Mouse (Mus musculus): ENCODE data around the gene Chchd4. TPM values are rescaled to one million over a fixed set of nuclear protein-coding genes. Genes with fewer than 3 reads are reported as not detected.

The Chchd4 gene
- total and polyA plus RNA-seq, 3 experiments = 8.7 to 17.0 (median 15.3) TPM

- peak in 1 of 2 experiments; percentile 51 for DNase-seq
Observed at GRCm38 (mm10) chr6:91486736-91487453, 13.5 kb upstream of the Chchd4 start.

GRCm38 (mm10) chr6:91483371-91483770 is 10.0 kb upstream of the Chchd4 start:
- intact Hi-C loops (cut with DNase I) = no loop called here
- Histone ChIP-seq H3K4me1 (ENCODE audit: control insufficient read depth, insufficient read depth, low read length) (no peaks in the 10 kb centered on the region; the same call in 1 of the 2 replicates), H3K79me2 (replicated peaks; ENCODE audit: control insufficient read depth, insufficient read depth, low read length) (no peaks in the 10 kb centered on the region), H3K27ac (peak overlapping the region; percentile 26), H3K9ac (ENCODE audit: low read depth, low read length) (no peak overlapping the region), H3K36me3 (ENCODE audit: control insufficient read depth, insufficient read depth, low read length) (no peaks in the 10 kb centered on the region), H3K27me3 (ENCODE audit: control insufficient read depth, insufficient read depth, low read length) (no peaks in the 10 kb centered on the region), H3K4me3 (no peak overlapping the region)
- peak in 1 of 2 experiments; percentile 31 for DNase-seq
- 0 out of 2 replicates have a peak, but pooled peaks have one; percentile 16 for TF ChIP-seq EP300 (IDR thresholded peaks at IDR 0.05; ENCODE audit: insufficient read depth, low read depth, low read length)
- TF ChIP-seq CTCF (IDR thresholded peaks at IDR 0.05) = no peak
- no peak for TF ChIP-seq POLR2A (IDR thresholded peaks at IDR 0.05; ENCODE audit: insufficient read depth, low read depth, low read length)
- WGBS = 44% methylated on average over 2 of the region's 2 CpGs

More at GRCm38 (mm10) chr6:91486736-91487453, 13.5 kb upstream of the Chchd4 start:
- 73% methylated on average over 15 of the region's 15 CpGs for WGBS
- no peak overlapping the region for H3K9ac ChIP-seq (ENCODE audit: low read depth, low read length)
- intact Hi-C loops (cut with DNase I) = no loop called here
- TF ChIP-seq CTCF (IDR thresholded peaks at IDR 0.05) = no peak
- TF ChIP-seq POLR2A (IDR thresholded peaks at IDR 0.05; ENCODE audit: insufficient read depth, low read depth, low read length) = no peak
- TF ChIP-seq EP300 (IDR thresholded peaks at IDR 0.05; ENCODE audit: insufficient read depth, low read depth, low read length) = no peak
- no peak overlapping the region for H3K4me3 ChIP-seq
- peaks cover 4% of the 10 kb centered on the region for H3K4me1 ChIP-seq (ENCODE audit: control insufficient read depth, insufficient read depth, low read length)
- no peaks in the 10 kb centered on the region for H3K27me3 ChIP-seq (ENCODE audit: control insufficient read depth, insufficient read depth, low read length)
- H3K79me2 ChIP-seq (replicated peaks; ENCODE audit: control insufficient read depth, insufficient read depth, low read length) = no peaks in the 10 kb centered on the region
- H3K27ac ChIP-seq = peak overlapping the region; percentile 26; the same call in 1 of the 2 replicates
- H3K36me3 ChIP-seq (ENCODE audit: control insufficient read depth, insufficient read depth, low read length) = no peaks in the 10 kb centered on the region; the same call in 1 of the 2 replicates

- no peaks in the 10 kb centered on the region for H3K36me3 ChIP-seq (ENCODE audit: control insufficient read depth, insufficient read depth, low read length)
- H3K4me3 ChIP-seq = no peak overlapping the region
- no peak for DNase-seq
- H3K27me3 ChIP-seq (ENCODE audit: control insufficient read depth, insufficient read depth, low read length) = no peaks in the 10 kb centered on the region
- H3K9ac ChIP-seq (ENCODE audit: low read depth, low read length) = no peak overlapping the region
- WGBS = 86% methylated on average over 2 of the region's 2 CpGs
- peaks cover 2% of the 10 kb centered on the region; the same call in 1 of the 2 replicates for H3K4me1 ChIP-seq (ENCODE audit: control insufficient read depth, insufficient read depth, low read length)
- intact Hi-C loops (cut with DNase I) = no loop called here
- no peaks in the 10 kb centered on the region for H3K79me2 ChIP-seq (replicated peaks; ENCODE audit: control insufficient read depth, insufficient read depth, low read length)
- no peak overlapping the region for H3K27ac ChIP-seq
- TF ChIP-seq CTCF (IDR thresholded peaks at IDR 0.05) = no peak
- TF ChIP-seq EP300 (IDR thresholded peaks at IDR 0.05; ENCODE audit: insufficient read depth, low read depth, low read length) = no peak
- no peak for TF ChIP-seq POLR2A (IDR thresholded peaks at IDR 0.05; ENCODE audit: insufficient read depth, low read depth, low read length)
Observed at GRCm38 (mm10) chr6:91476541-91476940, 3.2 kb upstream of the Chchd4 start.

- Histone ChIP-seq H3K4me3 (peak overlapping the region; percentile 92), H3K27ac (peak overlapping the region; percentile 84; the same call in 1 of the 2 replicates), H3K27me3 (ENCODE audit: control insufficient read depth, insufficient read depth, low read length) (no peaks in the 10 kb centered on the region), H3K4me1 (ENCODE audit: control insufficient read depth, insufficient read depth, low read length) (peaks cover 2% of the 10 kb centered on the region; the same call in 1 of the 2 replicates), H3K36me3 (ENCODE audit: control insufficient read depth, insufficient read depth, low read length) (no peaks in the 10 kb centered on the region), H3K79me2 (replicated peaks; ENCODE audit: control insufficient read depth, insufficient read depth, low read length) (no peaks in the 10 kb centered on the region), H3K9ac (ENCODE audit: low read depth, low read length) (no peak overlapping the region)
- intact Hi-C loops (cut with DNase I) = no loop called here
- peak in 1 of 2 experiments; percentile 36 for DNase-seq
- TF ChIP-seq POLR2A (IDR thresholded peaks at IDR 0.05; ENCODE audit: insufficient read depth, low read depth, low read length) (no peak), EP300 (IDR thresholded peaks at IDR 0.05; ENCODE audit: insufficient read depth, low read depth, low read length) (no peak), CTCF (IDR thresholded peaks at IDR 0.05) (no peak)
- WGBS = 37% methylated on average over 9 of the region's 9 CpGs
Observed at GRCm38 (mm10) chr6:91474441-91475190, 1.3 kb upstream of the Chchd4 start.

- no peaks in the 10 kb centered on the region for H3K79me2 ChIP-seq (replicated peaks; ENCODE audit: control insufficient read depth, insufficient read depth, low read length)
- peaks cover 2% of the 10 kb centered on the region; the same call in 1 of the 2 replicates for H3K4me1 ChIP-seq (ENCODE audit: control insufficient read depth, insufficient read depth, low read length)
- H3K9ac ChIP-seq (ENCODE audit: low read depth, low read length) = peak overlapping the region; percentile 71
- H3K27me3 ChIP-seq (ENCODE audit: control insufficient read depth, insufficient read depth, low read length) = no peaks in the 10 kb centered on the region
- WGBS = under 1% methylated on average over 27 of the region's 27 CpGs
- intact Hi-C loops (cut with DNase I) = loop anchor here (1.0 kb wide), 2 partner anchors 34 to 41 kb away; partner anchors contain the start of genes Lsm3 and Xpc
- no peak for DNase-seq
- TF ChIP-seq EP300 (IDR thresholded peaks at IDR 0.05; ENCODE audit: insufficient read depth, low read depth, low read length) = no peak
- TF ChIP-seq CTCF (IDR thresholded peaks at IDR 0.05) = no peak
- TF ChIP-seq POLR2A (IDR thresholded peaks at IDR 0.05; ENCODE audit: insufficient read depth, low read depth, low read length) = no peak
- H3K36me3 ChIP-seq (ENCODE audit: control insufficient read depth, insufficient read depth, low read length) = no peaks in the 10 kb centered on the region
- peak overlapping the region; percentile 92 for H3K4me3 ChIP-seq
- peak overlapping the region; percentile 84 for H3K27ac ChIP-seq
Observed at GRCm38 (mm10) chr6:91473805-91474440, 577 bp upstream of the Chchd4 start.
